Mouse (Mus musculus): ENCODE results near the gene Tpbpa.
A peak's percentile ranks its signal among the peaks of the same experiment; 100 is the strongest.
"Not testable (repeated sequence)": the region's sequence is repeated elsewhere in the genome, so short reads cannot be mapped to it uniquely, and the experiment has no call there.

The Tpbpa gene

GRCm38 (mm10) chr13:60941884-60942283 is at the start of gene Tpbpa:
Tpbpa (minus strand) TSS chr13:60941984.
- DNase-seq (ENCODE audit: low spot score): not testable (repeated sequence)

GRCm38 (mm10) chr13:60986915-60987314 is 45.1 kb upstream of the Tpbpa start:
- DNase-seq (ENCODE audit: low spot score): not testable (repeated sequence)

- DNase-seq (ENCODE audit: low spot score): not testable (repeated sequence)
Observed at GRCm38 (mm10) chr13:60972319-60972718, 30.5 kb upstream of the Tpbpa start.

- DNase-seq (ENCODE audit: low spot score): not testable (repeated sequence)
Observed at GRCm38 (mm10) chr13:60963985-60964384, 22.2 kb upstream of the Tpbpa start.

- no peak for DNase-seq (ENCODE audit: low spot score)
Observed at GRCm38 (mm10) chr13:60961706-60962105, 19.9 kb upstream of the Tpbpa start.

- peak; percentile 4 for DNase-seq (ENCODE audit: low spot score)
Observed at GRCm38 (mm10) chr13:60936500-60936901, 5.3 kb downstream of the Tpbpa start, which contains the start of the genes Gm49391 and Ctla2a. Gm49391 (minus strand) TSS chr13:60936571. Ctla2a (minus strand) TSS chr13:60936625.

GRCm38 (mm10) chr13:60935490-60935889 is 6.3 kb downstream of the Tpbpa start, which contains the start of gene Gm49393:
Gm49393 (minus strand) TSS chr13:60935590.
- DNase-seq (ENCODE audit: low spot score): not testable (repeated sequence)

GRCm38 (mm10) chr13:60904780-60905179 is 37.0 kb downstream of the Tpbpa start, which contains the start of gene Tpbpb:
Tpbpb (minus strand) TSS chr13:60904880.
- DNase-seq (ENCODE audit: low spot score): not testable (repeated sequence)

- peak; percentile 7 for DNase-seq (ENCODE audit: low spot score)
Observed at GRCm38 (mm10) chr13:60897328-60897727, 44.5 kb downstream of the Tpbpa start, which contains the start of gene Ctla2b. Ctla2b (minus strand) TSS chr13:60897447.

- not testable (repeated sequence) for DNase-seq (ENCODE audit: low spot score)
Observed at GRCm38 (mm10) chr13:60896794-60897193, 45.0 kb downstream of the Tpbpa start, which contains the start of gene Gm49392. Gm49392 (minus strand) TSS chr13:60896894.

- DNase-seq (ENCODE audit: low spot score): no peak
Observed at GRCm38 (mm10) chr13:60895406-60896160, 46.2 kb downstream of the Tpbpa start.

- DNase-seq (ENCODE audit: low spot score): no peak
Observed at GRCm38 (mm10) chr13:60892301-60892700, 49.5 kb downstream of the Tpbpa start.

All from urinary bladder, postnatal 14 days (tissue).